ENCODE assay signal across 9 mouse cellular contexts in the genomic region with DNA sequence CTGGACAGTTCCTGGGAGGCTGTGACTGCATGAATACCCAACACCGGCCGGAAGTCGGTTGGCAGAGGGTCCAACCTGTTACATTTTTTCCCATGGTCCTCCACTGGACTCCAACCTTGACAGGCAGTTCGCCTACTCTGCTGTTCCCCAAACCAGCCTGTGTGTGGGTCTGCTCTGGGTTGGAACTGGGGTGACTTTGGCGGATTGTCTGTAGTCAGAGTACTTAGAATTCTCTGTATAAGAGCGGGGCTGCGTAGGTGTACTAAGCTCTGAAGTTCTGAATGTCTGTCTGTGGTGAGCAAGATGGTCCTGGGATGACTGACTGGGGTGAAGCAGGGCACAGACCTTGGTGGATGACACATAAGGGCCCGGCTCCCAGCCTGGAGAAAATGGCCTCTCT.
"Had no signal": no experiment of that assay in that cellular context is flagged by ENCODE, and none has a peak within 500 bp of the region (broad histone marks: within the 10 kb centered on the region; RNA-seq: fewer than 3 reads in every experiment).

No protein-coding gene starts in this region.

- H3K4me1 ChIP-seq: liver, embryonic 12.5 days; midbrain, embryonic 13.5 days; neural tube, embryonic 12.5 days had no signal

- H3K27me3 ChIP-seq: limb, embryonic 15.5 days; midbrain, embryonic 13.5 days; neural tube, embryonic 12.5 days had no signal

- H3K9me3 ChIP-seq: limb, embryonic 15.5 days; liver, embryonic 12.5 days; midbrain, embryonic 13.5 days; neural tube, embryonic 12.5 days had no signal

- H3K4me3 ChIP-seq: limb, embryonic 15.5 days; liver, embryonic 12.5 days; midbrain, embryonic 13.5 days; neural tube, embryonic 12.5 days had no signal

- H3K27ac ChIP-seq: kidney, postnatal 0 days; liver, embryonic 12.5 days; midbrain, embryonic 13.5 days; neural tube, embryonic 12.5 days had no signal

- H3K36me3 ChIP-seq: limb, embryonic 15.5 days; liver, embryonic 12.5 days; midbrain, embryonic 13.5 days; neural tube, embryonic 12.5 days had no signal

- ATAC-seq: liver, embryonic 12.5 days; midbrain, embryonic 13.5 days had no signal

- DNase-seq: kidney, adult 11 months; kidney, adult 9 months; kidney, postnatal 36 days; thymus, postnatal 36 days had no signal

- H3K4me2 ChIP-seq: limb, embryonic 15.5 days; liver, embryonic 12.5 days; midbrain, embryonic 13.5 days; neural tube, embryonic 12.5 days had no signal

- H3K9ac ChIP-seq: limb, embryonic 15.5 days; liver, embryonic 12.5 days; midbrain, embryonic 13.5 days; neural tube, embryonic 12.5 days had no signal
